ENCODE assay signal across 9 mouse cellular contexts in genomic region chrX:99049247-99049646, GRCm38 (mm10). TPM values are rescaled to one million over a fixed set of nuclear protein-coding genes. Genes with fewer than 3 reads are reported as not detected.
DNase-seq lines count a peak whose midpoint lies in the region; ATAC-seq and TF ChIP-seq lines count a peak whose summit lies in the region.
"Had no signal": no experiment of that assay in that cellular context is flagged by ENCODE, and none has a peak within 500 bp of the region (broad histone marks: within the 10 kb centered on the region; RNA-seq: fewer than 3 reads in every experiment).

No protein-coding gene starts in this region.

- no peaks in the 10 kb centered on the region for H3K27me3 ChIP-seq in heart, embryonic 14.5 days (ENCODE audit: control insufficient read depth, insufficient read depth, low read length)
- H3K27me3 ChIP-seq in liver, embryonic 12.5 days (replicated peaks), result peaks cover 54% of the 10 kb centered on the region
- H3K27me3 ChIP-seq in stomach, postnatal 0 days (ENCODE audit: control insufficient read depth, insufficient read depth, low read length), result no peaks in the 10 kb centered on the region
- peaks cover 17% of the 10 kb centered on the region for H3K27me3 ChIP-seq in neural tube, embryonic 15.5 days (replicated peaks)

- H3K9ac ChIP-seq in heart, embryonic 14.5 days (ENCODE audit: low read length), result no peak overlapping the region
- no peak overlapping the region for H3K9ac ChIP-seq in liver, embryonic 12.5 days
- H3K9ac ChIP-seq in stomach, postnatal 0 days (ENCODE audit: low read length), result no peak overlapping the region
- no peak overlapping the region for H3K9ac ChIP-seq in neural tube, embryonic 15.5 days (replicated peaks)
- H3K9ac ChIP-seq: neural tube, embryonic 13.5 days had no signal

- H3K27ac ChIP-seq in heart, embryonic 14.5 days (replicated peaks in 1 of 2; ENCODE audit: control insufficient read depth in 1 of 2, insufficient read depth in 1 of 2, low read depth in 2 of 2, low read length in 2 of 2), result peak overlapping the region; percentile 11 to 64
- no peak overlapping the region for H3K27ac ChIP-seq in liver, embryonic 12.5 days
- H3K27ac ChIP-seq in stomach, postnatal 0 days (replicated peaks), result no peak overlapping the region
- H3K27ac ChIP-seq in neural tube, embryonic 15.5 days (replicated peaks), result no peak overlapping the region
- H3K27ac ChIP-seq: neural tube, embryonic 13.5 days had no signal

- H3K4me2 ChIP-seq in heart, embryonic 14.5 days (ENCODE audit: low read length), result no peak overlapping the region
- H3K4me2 ChIP-seq in liver, embryonic 12.5 days, result no peak overlapping the region
- H3K4me2 ChIP-seq in stomach, postnatal 0 days (replicated peaks; ENCODE audit: low read depth), result no peak overlapping the region
- no peak overlapping the region for H3K4me2 ChIP-seq in neural tube, embryonic 15.5 days
- H3K4me2 ChIP-seq: neural tube, embryonic 13.5 days had no signal

- no peaks in the 10 kb centered on the region for H3K36me3 ChIP-seq in heart, embryonic 14.5 days (ENCODE audit: control insufficient read depth, insufficient read depth, low read length)
- no peaks in the 10 kb centered on the region for H3K36me3 ChIP-seq in liver, embryonic 12.5 days
- H3K36me3 ChIP-seq in stomach, postnatal 0 days (ENCODE audit: control insufficient read depth, insufficient read depth, low read length), result no peaks in the 10 kb centered on the region
- no peaks in the 10 kb centered on the region for H3K36me3 ChIP-seq in neural tube, embryonic 15.5 days
- H3K36me3 ChIP-seq: neural tube, embryonic 13.5 days had no signal

- no peaks in the 10 kb centered on the region for H3K9me3 ChIP-seq in heart, embryonic 14.5 days (ENCODE audit: control insufficient read depth, low read length)
- H3K9me3 ChIP-seq in liver, embryonic 12.5 days (replicated peaks), result no peaks in the 10 kb centered on the region
- no peaks in the 10 kb centered on the region for H3K9me3 ChIP-seq in stomach, postnatal 0 days (ENCODE audit: control insufficient read depth, low read length)
- no peaks in the 10 kb centered on the region for H3K9me3 ChIP-seq in neural tube, embryonic 15.5 days (replicated peaks)
- H3K9me3 ChIP-seq: neural tube, embryonic 13.5 days had no signal

- WGBS in heart, embryonic 14.5 days, result 50% methylated on average over 5 of the region's 5 CpGs
- 20% methylated on average over 5 of the region's 5 CpGs for WGBS in liver, embryonic 12.5 days (ENCODE audit: insufficient replicate concordance)
- whole genome bisulfite sequencing in stomach, postnatal 0 days, result 40% methylated on average over 4 of the region's 5 CpGs
- WGBS in neural tube, embryonic 15.5 days, result 79% methylated on average over 5 of the region's 5 CpGs

- H3K4me1 ChIP-seq in heart, embryonic 14.5 days (ENCODE audit: control insufficient read depth in 2 of 2, insufficient read depth in 2 of 2, low read length in 2 of 2), result peaks cover 39 to 57% of the 10 kb centered on the region in 2 experiments
- peaks cover 7% of the 10 kb centered on the region; the same call in 1 of the 2 replicates for H3K4me1 ChIP-seq in liver, embryonic 12.5 days
- no peaks in the 10 kb centered on the region for H3K4me1 ChIP-seq in stomach, postnatal 0 days (replicated peaks; ENCODE audit: control insufficient read depth, insufficient read depth)
- no peaks in the 10 kb centered on the region for H3K4me1 ChIP-seq in neural tube, embryonic 15.5 days
- H3K4me1 ChIP-seq: neural tube, embryonic 13.5 days had no signal

- no peak for TF ChIP-seq EP300 in stomach, postnatal 0 days (optimal IDR thresholded peaks at IDR 0.05)

- H3K4me3 ChIP-seq in heart, embryonic 14.5 days (ENCODE audit: control insufficient read depth in 1 of 2, insufficient read depth in 1 of 2, low read depth in 1 of 2, low read length in 2 of 2), result no peak overlapping the region
- H3K4me3 ChIP-seq in liver, embryonic 12.5 days, result no peak overlapping the region
- no peak overlapping the region for H3K4me3 ChIP-seq in stomach, postnatal 0 days (ENCODE audit: low read depth, low read length)
- H3K4me3 ChIP-seq in neural tube, embryonic 15.5 days (replicated peaks), result no peak overlapping the region
- H3K4me3 ChIP-seq: neural tube, embryonic 13.5 days had no signal

- 0 out of 2 replicates have a peak, but pooled peaks have one; percentile 43 for ATAC-seq in heart, embryonic 14.5 days (ENCODE audit: insufficient number of reproducible peaks, insufficient read depth, low FRiP score, low read depth)
- ATAC-seq in liver, embryonic 12.5 days, result 0 out of 2 replicates have a peak, but pooled peaks have one; percentile 14
- ATAC-seq in stomach, postnatal 0 days (ENCODE audit: low FRiP score, low TSS enrichment), result no peak
- no peak for ATAC-seq in neural tube, embryonic 15.5 days (ENCODE audit: low FRiP score)

- peak; percentile 11 for DNase-seq in thymus, postnatal 4 days
- no peak for DNase-seq in thymus, postnatal 25 days
- no peak for DNase-seq in stomach, postnatal 0 days (ENCODE audit: low spot score)
- no peak for DNase-seq in right cerebral cortex, postnatal 14 days
- DNase-seq in thymus, postnatal 14 days, result no peak

- TF ChIP-seq CTCF in stomach, postnatal 0 days (IDR thresholded peaks at IDR 0.05; ENCODE audit: low read depth), result peak; percentile 32; the same call in 1 of the 2 replicates

RNA-seq across cellular contexts. Expression of gene Stard8, which starts 46.2 kb away (rescaled TPM):
- 11.3 and 12.0 TPM in 2 replicates for polyA plus RNA-seq in heart, embryonic 14.5 days (2014; fragmentation: Nextera tagmentation; extraction: Ambion mirVana)
- polyA plus RNA-seq in liver, embryonic 12.5 days (2016; fragmentation: Nextera tagmentation; extraction: Ambion mirVana), result 5.2 and 6.1 TPM in 2 replicates
- polyA plus RNA-seq in stomach, postnatal 0 days (2015; fragmentation: Nextera tagmentation; extraction: Ambion mirVana), result 3.1 and 3.2 TPM in 2 replicates
- polyA plus RNA-seq in neural tube, embryonic 15.5 days (2015; fragmentation: Nextera tagmentation; extraction: Ambion mirVana), result 3.8 and 5.0 TPM in 2 replicates

Comparison
In these comparisons a context has a peak if more than half of its experiments do, and no peak if none do; other contexts are left out.
1. ATAC-seq: peak in heart, embryonic 14.5 days (single experiment) and liver, embryonic 12.5 days (single experiment); none in stomach, postnatal 0 days (single experiment) and neural tube, embryonic 15.5 days (single experiment).
2. H3K27ac ChIP-seq: peak in heart, embryonic 14.5 days (2 of 2); none in liver, embryonic 12.5 days (single experiment), stomach, postnatal 0 days (single experiment) and neural tube, embryonic 15.5 days (single experiment).